Mouse (Mus musculus) kidney, adult 9 months (tissue): ENCODE measurements around the gene Rfxap.
A peak's percentile ranks its signal among the peaks of the same experiment; 100 is the strongest.
"Not testable (repeated sequence)": the region's sequence is repeated elsewhere in the genome, so short reads cannot be mapped to it uniquely, and the experiment has no call there.

Experiments
- DNase-seq: peaks from one replicate; pipeline ENCODE4 v3.0.0; 2022

Gene Rfxap

DNA sequence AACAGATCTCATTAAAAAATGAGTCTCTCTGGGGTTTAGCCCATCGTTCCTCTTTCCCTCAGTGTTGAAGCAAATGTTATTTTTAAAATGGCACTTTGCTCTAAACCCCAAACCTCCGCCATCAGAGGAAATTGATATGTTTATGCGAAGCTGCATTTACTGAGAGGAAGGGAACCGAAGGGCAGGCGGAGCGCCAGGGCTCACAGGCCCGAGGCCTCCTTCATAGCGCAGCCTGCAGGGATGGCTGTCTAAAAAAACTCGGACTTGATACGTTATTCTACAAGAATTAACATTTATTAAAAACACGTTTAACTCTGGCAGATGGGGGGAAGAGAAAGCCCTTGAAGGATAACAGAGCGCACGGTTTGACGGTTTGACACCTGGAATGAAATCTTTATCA is 41.6 kb downstream of the Rfxap start:
- DNase-seq = no peak

DNA sequence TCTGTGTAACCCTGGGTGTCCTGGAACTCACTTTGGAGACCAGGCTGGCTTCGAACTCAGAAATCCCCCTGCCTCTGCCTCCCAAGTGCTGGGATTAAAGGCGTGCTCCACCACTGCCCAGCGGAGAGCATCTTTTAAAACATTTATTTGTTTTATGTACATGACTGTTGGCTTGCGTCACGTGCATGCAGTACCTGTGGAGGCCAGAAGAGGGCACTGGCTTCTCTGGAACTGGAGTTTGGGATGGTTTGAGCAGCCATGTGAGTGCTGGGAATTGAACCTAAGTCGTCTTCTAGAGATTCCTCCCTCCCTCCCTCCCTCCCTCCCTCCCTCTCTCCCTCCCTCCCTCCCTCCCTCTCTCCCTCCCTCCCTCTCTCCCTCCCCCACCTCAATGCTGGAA is 42.1 kb downstream of the Rfxap start:
- not testable (repeated sequence) for DNase-seq

DNA sequence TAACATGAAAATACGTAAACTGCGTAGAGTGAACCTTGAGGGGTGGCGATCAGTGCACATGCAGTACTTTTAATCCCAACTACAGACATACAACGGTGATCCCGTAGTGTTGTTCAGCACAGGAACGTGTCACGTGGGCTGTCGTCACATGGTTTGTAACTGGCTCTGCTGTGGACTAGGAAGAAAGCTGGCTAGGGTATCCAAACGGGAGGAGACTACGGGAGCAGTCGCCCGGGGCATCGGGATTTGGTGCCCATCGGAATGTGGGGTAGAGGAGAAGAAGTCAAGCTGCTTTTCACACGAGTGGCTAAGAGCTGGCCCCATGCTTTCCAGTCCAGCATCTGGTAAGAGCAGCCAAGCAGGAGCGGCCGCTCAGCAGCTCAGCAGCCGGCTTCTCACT is 43.2 kb downstream of the Rfxap start:
- peak; percentile 43 for DNase-seq

DNA sequence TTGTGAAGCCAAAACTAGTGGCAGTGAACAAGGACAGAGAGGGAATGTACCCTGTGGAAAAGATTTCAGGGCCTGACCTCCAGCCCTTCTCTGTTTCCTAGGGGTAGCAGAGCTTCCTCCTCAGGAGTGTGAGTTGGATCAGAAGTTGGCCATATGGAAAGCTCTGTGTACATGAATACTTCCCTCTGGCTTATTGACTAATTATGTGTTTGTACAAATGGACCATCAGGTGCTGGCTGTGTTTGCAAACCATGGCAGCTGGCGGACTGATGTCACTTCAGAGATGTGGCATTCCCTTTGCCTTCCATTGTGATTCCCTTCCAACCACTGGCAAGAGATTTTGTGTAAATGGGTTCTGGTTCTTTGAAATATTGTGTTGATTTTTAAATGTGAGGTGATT is 46.3 kb downstream of the Rfxap start:
- DNase-seq = no peak

DNA sequence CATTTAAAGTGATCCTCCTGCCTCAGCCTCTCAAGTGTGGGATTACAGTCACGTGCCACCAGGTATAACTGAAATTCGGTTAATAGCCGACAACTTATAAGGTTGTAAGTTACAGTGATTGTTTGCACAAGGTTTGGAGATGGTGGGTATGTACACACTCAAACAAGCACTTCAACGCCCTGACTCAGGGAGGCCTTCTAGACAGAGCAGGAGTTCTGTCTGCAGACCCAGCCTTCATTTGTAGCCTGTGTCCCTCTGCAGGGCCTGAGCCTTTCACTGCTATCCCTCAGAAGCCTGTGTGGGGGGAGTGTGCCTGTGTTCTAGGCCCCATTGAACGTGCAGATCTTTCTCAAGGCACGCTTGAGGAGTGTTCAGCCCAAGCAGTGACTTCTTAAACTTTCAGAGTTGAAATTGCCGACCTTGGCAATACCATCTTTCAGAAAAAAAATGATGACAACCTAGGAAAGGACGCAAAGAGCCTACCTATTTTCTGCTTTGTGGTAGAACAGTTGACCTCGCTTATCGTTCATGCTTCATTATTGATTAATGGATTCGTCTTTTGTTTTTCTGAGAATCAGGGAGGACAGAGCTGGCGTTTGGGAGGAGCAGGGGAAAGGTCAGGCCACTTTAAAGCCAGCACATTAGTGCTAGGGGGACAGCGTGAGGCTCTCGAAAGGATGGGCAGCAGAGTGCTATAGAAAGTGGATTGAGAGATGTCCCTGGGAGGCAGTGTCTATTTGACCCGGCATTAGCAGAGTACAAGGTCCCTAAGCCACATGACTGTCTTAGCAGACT is 47.1 kb downstream of the Rfxap start:
- DNase-seq = no peak

DNA sequence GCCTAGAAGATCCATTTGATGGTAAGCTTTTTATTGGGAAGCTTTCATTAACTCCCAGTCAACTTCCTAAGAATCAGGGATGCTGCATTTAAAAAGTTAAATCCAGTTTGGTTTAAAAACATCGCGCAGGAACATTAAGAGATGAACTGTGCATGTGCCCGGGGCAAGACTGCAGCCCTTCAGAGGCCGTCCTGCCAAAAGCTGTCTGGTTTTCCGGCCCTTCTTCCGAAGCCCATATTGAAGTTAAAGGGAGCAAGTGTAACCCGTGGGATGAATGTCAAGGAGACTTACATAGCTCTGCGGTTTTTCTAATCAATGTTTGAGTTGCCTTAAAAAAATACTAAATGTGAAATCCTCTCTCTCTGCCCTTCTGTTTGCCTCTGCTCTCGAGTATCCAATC is 48.4 kb downstream of the Rfxap start:
- DNase-seq = no peak

DNA sequence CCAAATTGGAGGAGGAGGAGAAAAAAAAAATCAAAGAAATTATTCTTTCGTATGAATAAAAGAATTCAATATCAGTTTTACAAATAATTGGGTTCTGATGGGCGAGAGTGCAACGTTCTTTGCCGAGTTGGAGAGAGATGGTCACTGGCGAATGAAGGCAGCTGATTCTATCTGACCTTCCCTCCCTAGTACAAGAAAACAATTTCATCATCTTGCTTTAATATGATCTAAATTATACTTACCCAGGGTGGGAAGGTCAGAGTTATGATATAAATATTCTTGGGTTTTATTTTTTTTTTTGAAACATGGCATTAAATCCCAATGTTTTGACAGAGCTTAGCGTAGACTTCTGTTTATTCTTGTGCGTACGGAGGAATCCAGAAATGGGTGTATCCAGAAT is 50.1 kb downstream of the Rfxap start:
- no peak for DNase-seq

DNA sequence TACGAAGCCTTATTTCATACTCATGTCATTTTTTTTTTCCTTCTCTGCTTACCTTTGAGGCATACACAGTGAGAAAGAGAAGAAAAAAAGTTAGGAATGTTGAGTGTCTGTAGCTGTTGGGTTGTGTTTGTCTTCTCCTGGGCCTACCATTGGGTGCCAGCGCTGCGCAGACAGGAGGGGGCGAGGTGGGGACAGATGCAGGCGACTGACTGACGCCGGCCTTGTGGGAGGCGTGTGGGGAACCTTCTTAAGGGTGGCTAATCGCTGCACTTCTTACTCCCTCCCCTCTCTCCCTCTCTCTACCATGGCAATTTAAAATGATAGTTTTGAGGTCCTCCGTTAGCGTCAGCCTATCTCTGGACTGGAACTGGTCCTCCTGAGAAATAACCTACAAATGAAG is 51.5 kb downstream of the Rfxap start:
- peak; percentile 11 for DNase-seq

DNA sequence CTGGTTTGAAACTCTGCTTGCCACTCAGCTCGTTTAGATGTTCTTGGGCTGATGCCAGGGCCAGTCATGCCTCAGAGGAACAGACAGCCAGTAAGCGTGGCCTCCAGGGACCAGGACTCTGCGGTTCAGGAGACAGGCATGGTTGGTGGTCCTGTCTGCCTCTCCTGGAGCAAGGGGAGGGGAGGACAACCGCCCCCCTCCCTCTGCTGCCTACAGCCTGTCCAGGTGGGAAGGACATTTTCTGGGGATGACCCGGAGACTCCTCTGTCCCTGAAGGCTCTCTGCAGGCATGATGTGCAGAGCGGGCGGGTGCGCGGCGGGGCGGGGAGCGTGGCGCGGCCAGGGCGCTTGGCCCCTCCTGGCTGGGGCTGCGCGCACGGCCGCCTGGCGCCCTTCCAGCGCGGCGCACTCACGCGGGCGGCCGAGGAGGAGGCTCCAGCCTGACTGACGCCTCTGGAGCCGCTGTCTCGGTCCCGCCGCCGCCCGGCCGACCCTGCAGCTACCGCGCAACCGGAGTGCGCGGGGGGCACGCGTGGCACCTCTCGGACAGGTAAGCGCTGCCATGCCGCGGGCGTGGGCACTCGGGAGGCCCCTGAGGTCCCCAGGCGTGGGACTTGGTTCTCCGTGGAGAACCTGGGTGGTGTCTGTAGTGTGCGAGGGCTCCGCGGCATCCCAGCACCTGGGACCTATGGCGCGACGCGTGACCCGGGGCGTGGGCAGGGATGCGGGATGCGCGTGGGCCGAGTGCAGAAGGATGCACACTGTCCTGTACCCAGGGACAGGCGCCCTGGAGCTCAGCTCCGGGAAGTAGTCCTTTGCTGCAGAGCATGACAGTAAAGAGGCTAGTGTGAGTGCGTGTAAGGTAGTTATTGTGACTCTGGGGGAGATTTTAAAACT is 52.2 kb downstream of the Rfxap start, which contains the start of gene Smad9:
Gene Smad9 (plus strand): TSS at position 438 of the 897 bp plus-strand sequence.
- DNase-seq = peak; percentile 57

DNA sequence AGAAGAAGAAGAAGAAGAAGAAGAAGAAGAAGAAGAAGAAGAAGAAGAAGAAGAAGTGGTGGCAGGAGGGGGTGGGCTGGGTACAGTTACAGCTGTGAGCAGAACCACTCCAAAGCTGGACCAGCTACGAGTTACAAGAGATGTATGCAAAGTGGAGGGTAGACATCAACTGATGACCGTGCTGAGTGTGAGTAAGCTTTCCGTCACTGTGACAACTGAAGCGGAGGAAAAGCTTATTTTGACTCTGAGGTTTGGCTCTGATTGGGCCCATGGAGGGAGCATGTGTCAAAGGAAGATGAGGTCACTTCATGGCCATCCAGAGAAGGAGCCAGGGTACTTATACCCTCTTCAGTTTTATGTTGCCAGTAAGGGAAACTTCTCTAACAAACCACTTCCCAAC is 54.2 kb downstream of the Rfxap start:
- DNase-seq = no peak
